Comparison of ENCODE assay signal across 8 mouse cellular contexts in the genomic region with DNA sequence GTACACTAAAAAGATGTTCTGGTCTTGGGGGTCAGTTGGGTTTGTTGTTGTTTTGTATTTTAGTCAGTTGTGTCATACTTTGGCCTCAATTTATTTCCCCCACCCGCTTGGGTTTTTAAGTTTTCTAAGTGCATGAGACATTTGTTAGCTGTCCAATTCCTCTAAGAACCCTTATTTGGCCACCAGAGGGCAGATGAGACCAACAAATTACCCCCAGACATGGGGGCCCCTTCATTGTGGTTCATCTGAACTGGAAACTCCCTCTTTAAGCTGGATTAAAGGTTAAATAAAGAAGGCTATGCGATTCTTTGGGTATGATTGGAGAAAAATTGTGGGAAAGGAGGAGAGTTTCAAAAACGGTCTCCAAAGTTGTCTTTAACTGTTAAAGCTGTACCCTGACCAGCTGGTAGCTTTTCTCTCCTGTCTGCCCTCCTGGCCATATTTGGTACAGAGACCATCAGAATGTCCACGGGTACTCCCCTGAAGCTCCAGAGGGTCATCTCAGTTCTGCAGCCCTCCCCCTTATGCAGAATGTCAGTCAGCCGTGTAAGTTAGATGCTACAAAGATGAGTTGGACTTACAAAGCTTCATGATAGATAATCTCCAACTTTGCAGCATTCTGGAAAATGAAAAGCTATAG.
DNase-seq lines count a peak whose midpoint lies in the region; ATAC-seq and TF ChIP-seq lines count a peak whose summit lies in the region.

No protein-coding gene starts in this region.

- peak; percentile 61 for TF ChIP-seq CTCF in heart, postnatal 0 days (IDR thresholded peaks at IDR 0.05; ENCODE audit: low read depth)
- TF ChIP-seq CTCF in CH12.LX (conservative IDR thresholded peaks at IDR 0.05 in 1 of 2, IDR thresholded peaks at IDR 0.05 in 1 of 2; ENCODE audit: low read depth in 2 of 2, low read length in 2 of 2), result peak; percentile 26 to 83; a peak in 3 of 4 replicates

- H3K4me2 ChIP-seq in heart, postnatal 0 days (ENCODE audit: low read depth, low read length), result no peak overlapping the region
- H3K4me2 ChIP-seq in CH12.LX (ENCODE audit: insufficient read depth, low read depth, poor library complexity, severe bottlenecking), result no peak overlapping the region
- H3K4me2 ChIP-seq in midbrain, embryonic 14.5 days (ENCODE audit: low read length), result no peak overlapping the region

- in situ Hi-C loops in CH12.LX (cut with MboI; ENCODE audit: low pct_ligation_motif_present, low pct_unique_long_range_greater_than_20kb, low sequenced_read_pairs), result loop anchor here (25.0 kb wide), 1 partner anchor 279 kb away; no protein-coding TSS in a partner anchor

- TF ChIP-seq EP300 in heart, postnatal 0 days (IDR thresholded peaks at IDR 0.05; ENCODE audit: low read depth), result no peak
- no peak for TF ChIP-seq EP300 in CH12.LX (IDR thresholded peaks at IDR 0.05; ENCODE audit: low read length)

- H3K27me3 ChIP-seq in heart, postnatal 0 days (ENCODE audit: control insufficient read depth, insufficient read depth, low read length), result no peaks in the 10 kb centered on the region
- H3K27me3 ChIP-seq in CH12.LX (replicated peaks), result peaks cover 11% of the 10 kb centered on the region
- H3K27me3 ChIP-seq in midbrain, embryonic 14.5 days (ENCODE audit: control insufficient read depth, insufficient read depth, low read length), result no peaks in the 10 kb centered on the region

- H3K4me1 ChIP-seq in heart, postnatal 0 days (ENCODE audit: control insufficient read depth, insufficient read depth), result no peaks in the 10 kb centered on the region
- H3K4me1 ChIP-seq in CH12.LX (ENCODE audit: control insufficient read depth in 1 of 2, insufficient read depth in 2 of 2), result peaks cover 0 to 12% of the 10 kb centered on the region in 2 experiments; a peak in 2 of 4 replicates
- no peaks in the 10 kb centered on the region for H3K4me1 ChIP-seq in midbrain, embryonic 14.5 days (ENCODE audit: control insufficient read depth, insufficient read depth, low read length)

- no peaks in the 10 kb centered on the region for H3K9me3 ChIP-seq in heart, postnatal 0 days (replicated peaks; ENCODE audit: control insufficient read depth, low read length)
- H3K9me3 ChIP-seq in CH12.LX (replicated peaks; ENCODE audit: low read length), result no peaks in the 10 kb centered on the region
- H3K9me3 ChIP-seq in midbrain, embryonic 14.5 days (ENCODE audit: control insufficient read depth, low read length), result no peaks in the 10 kb centered on the region

- no peak overlapping the region for H3K27ac ChIP-seq in heart, postnatal 0 days (ENCODE audit: low read depth)
- H3K27ac ChIP-seq in CH12.LX (ENCODE audit: insufficient read depth, low read depth), result no peak overlapping the region
- no peak overlapping the region for H3K27ac ChIP-seq in midbrain, embryonic 14.5 days (replicated peaks; ENCODE audit: low read depth, low read length)

- peak; percentile 18 for DNase-seq in heart, postnatal 0 days (ENCODE audit: low spot score)
- DNase-seq in heart, postnatal 25 days (ENCODE audit: low spot score), result no peak
- DNase-seq in CH12.LX (ENCODE audit: extremely low read depth), result peak; percentile 58
- peak; percentile 31 for DNase-seq in c-Kit-positive CD71-negative TER-119-negative erythroid progenitor cells, embryonic 14.5 days (ENCODE audit: low read depth)
- peak; percentile 50 to 67 for DNase-seq in layer of hippocampus, postnatal 10 days (ENCODE audit: low spot score in 2 of 2)
- peak; percentile 84 for DNase-seq in midbrain, embryonic 14.5 days
- no peak for DNase-seq in gastrocnemius, postnatal 14 days

- dilution Hi-C loops in CH12.LX (cut with MboI; ENCODE audit: extremely low pct_ligation_motif_present, extremely low pct_unique_long_range_greater_than_20kb, low sequenced_read_pairs), result no loop called here

- no peak for ATAC-seq in heart, postnatal 0 days (ENCODE audit: insufficient read depth, low read depth)
- ATAC-seq in granulocyte monocyte progenitor cell, adult 5-6 weeks (replicated peaks; ENCODE audit: poor library complexity, severe bottlenecking), result peak; percentile 75
- peak; percentile 24; the same call in 1 of the 2 replicates for ATAC-seq in midbrain, embryonic 14.5 days (ENCODE audit: low FRiP score, low TSS enrichment)

- H3K9ac ChIP-seq in heart, postnatal 0 days (replicated peaks; ENCODE audit: low read depth, low read length), result no peak overlapping the region
- H3K9ac ChIP-seq in CH12.LX (ENCODE audit: insufficient read depth, low read depth), result no peak overlapping the region
- H3K9ac ChIP-seq in midbrain, embryonic 14.5 days (replicated peaks; ENCODE audit: low read length), result no peak overlapping the region

- no peak overlapping the region for H3K4me3 ChIP-seq in heart, postnatal 0 days (ENCODE audit: low read depth, low read length)
- H3K4me3 ChIP-seq in CH12.LX (replicated peaks in 1 of 3; ENCODE audit: low read depth in 2 of 3, low read length in 2 of 3, poor library complexity in 1 of 3), result no peak overlapping the region
- no peak overlapping the region for H3K4me3 ChIP-seq in midbrain, embryonic 14.5 days (replicated peaks; ENCODE audit: low read depth, low read length)

- no peaks in the 10 kb centered on the region for H3K79me2 ChIP-seq in CH12.LX (replicated peaks; ENCODE audit: control insufficient read depth, extremely low read depth, insufficient read depth, poor library complexity, severe bottlenecking)

- no peaks in the 10 kb centered on the region for H3K36me3 ChIP-seq in heart, postnatal 0 days (replicated peaks; ENCODE audit: control insufficient read depth, insufficient read depth, low read length)
- no peaks in the 10 kb centered on the region for H3K36me3 ChIP-seq in CH12.LX (replicated peaks in 1 of 2; ENCODE audit: control insufficient read depth in 1 of 2, insufficient read depth in 1 of 2, low read length in 1 of 2)
- no peaks in the 10 kb centered on the region for H3K36me3 ChIP-seq in midbrain, embryonic 14.5 days (ENCODE audit: control insufficient read depth, insufficient read depth, low read length)

- WGBS in heart, postnatal 0 days, result 31% methylated on average over 5 of the region's 5 CpGs
- WGBS in midbrain, embryonic 14.5 days, result 43% methylated on average over 5 of the region's 5 CpGs

- intact Hi-C loops in heart, postnatal 25 days (cut with DNase I), result loop anchor here (1.0 to 10.0 kb wide), 3 partner anchors 87 to 302 kb away; no protein-coding TSS in a partner anchor
- intact Hi-C loops in gastrocnemius, postnatal 14 days (cut with DNase I; ENCODE audit: low total_unique reads), result loop anchor here (10.0 kb wide), 1 partner anchor 237 kb away; a partner anchor contains a TSS

- TF ChIP-seq RAD21 in CH12.LX (IDR thresholded peaks at IDR 0.05; ENCODE audit: low read depth, low read length), result peak; percentile 83

- no peak for TF ChIP-seq POLR2A in CH12.LX (IDR thresholded peaks at IDR 0.05; ENCODE audit: low read depth, low read length)

TF ChIP-seq in CH12.LX, 34 proteins besides CTCF, POLR2A, EP300 and RAD21:
- TF ChIP-seq MAX (IDR thresholded peaks at IDR 0.05; ENCODE audit: low read length), result no peak
- no peak for TF ChIP-seq ZNF384 (IDR thresholded peaks at IDR 0.05; ENCODE audit: low read depth, low read length)
- no peak for TF ChIP-seq MYC (IDR thresholded peaks at IDR 0.05; ENCODE audit: low read depth, low read length)
- TF ChIP-seq SMC3 (IDR thresholded peaks at IDR 0.05; ENCODE audit: low read depth, low read length), result peak; percentile 67
- TF ChIP-seq MAZ (IDR thresholded peaks at IDR 0.05; ENCODE audit: low read depth, low read length), result peak; percentile 95

Comparison
In these comparisons a context has a peak if more than half of its experiments do, and no peak if none do; other contexts are left out.
1. DNase-seq: peak in heart, postnatal 0 days (single experiment), CH12.LX (single experiment), c-Kit-positive CD71-negative TER-119-negative erythroid progenitor cells, embryonic 14.5 days (single experiment), layer of hippocampus, postnatal 10 days (2 of 2) and midbrain, embryonic 14.5 days (single experiment); none in heart, postnatal 25 days (single experiment) and gastrocnemius, postnatal 14 days (single experiment).